Mouse (Mus musculus) embryo, embryonic 11.5 days (tissue): ENCODE data around the gene Mre11a.
A peak's percentile ranks its signal among the peaks of the same experiment; 100 is the strongest.

Source experiments
- DNase-seq: peaks from one replicate; pipeline ENCODE4 v3.0.0-alpha.2; 2012; ENCODE audit warnings: low read depth, low spot score

Mre11a gene

DNA sequence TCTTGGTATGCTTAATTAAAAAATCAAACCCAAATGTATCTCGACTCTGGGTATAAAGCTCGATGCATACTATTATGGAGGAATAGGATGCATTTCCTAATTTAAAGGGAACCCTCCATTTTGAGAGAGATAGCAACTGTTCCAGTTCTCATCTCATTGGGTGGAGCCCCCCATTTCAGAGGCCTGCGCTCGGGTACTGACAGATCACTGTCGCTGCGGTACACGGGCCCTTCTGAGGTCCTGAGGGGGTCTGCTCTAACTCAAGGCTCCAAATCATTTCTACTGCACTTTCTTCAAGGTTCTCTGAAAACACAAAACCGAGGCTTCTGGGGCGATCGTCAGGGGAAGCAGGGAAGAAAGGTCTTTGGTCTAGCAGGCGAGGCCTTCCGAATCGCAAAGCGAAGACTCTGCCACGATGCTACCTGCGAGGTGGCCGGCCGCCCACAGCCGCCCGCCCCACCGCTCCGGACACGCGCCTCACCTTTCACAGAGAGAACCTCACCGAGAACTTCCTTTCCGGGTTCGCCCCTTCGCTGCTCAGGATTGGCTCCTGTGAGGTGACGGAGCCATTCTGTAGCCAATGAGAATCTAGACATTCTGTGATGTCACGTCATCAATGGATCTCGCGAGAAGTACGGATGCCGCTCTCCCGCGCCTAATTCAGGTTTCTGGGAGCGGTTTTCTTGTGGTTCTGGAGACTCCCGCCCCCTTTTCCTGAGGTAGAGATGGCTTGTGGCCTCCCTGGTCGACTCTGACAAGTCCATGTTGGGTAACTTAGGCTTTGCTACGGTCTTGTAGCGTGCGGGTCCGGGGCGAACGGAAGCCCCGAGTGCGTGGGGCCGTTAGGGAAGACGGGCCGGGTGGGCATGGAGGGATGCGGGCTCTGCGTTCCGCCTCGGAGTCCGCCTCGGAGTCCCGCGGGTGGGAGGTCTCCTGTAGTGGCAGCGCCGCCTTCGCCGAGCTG is at the start of gene Mre11a, which contains the start of gene Ankrd49:
Gene Mre11a, plus strand, starts transcription at position 616 of the 964 bp plus-strand sequence.
Gene Ankrd49, minus strand, starts transcription at position 818 of the 964 bp plus-strand sequence.
- DNase-seq: peak; percentile 96

GRCm38 (mm10) chr9:14739498-14740150 is 44.8 kb upstream of the Mre11a start:
- no peak for DNase-seq

DNA sequence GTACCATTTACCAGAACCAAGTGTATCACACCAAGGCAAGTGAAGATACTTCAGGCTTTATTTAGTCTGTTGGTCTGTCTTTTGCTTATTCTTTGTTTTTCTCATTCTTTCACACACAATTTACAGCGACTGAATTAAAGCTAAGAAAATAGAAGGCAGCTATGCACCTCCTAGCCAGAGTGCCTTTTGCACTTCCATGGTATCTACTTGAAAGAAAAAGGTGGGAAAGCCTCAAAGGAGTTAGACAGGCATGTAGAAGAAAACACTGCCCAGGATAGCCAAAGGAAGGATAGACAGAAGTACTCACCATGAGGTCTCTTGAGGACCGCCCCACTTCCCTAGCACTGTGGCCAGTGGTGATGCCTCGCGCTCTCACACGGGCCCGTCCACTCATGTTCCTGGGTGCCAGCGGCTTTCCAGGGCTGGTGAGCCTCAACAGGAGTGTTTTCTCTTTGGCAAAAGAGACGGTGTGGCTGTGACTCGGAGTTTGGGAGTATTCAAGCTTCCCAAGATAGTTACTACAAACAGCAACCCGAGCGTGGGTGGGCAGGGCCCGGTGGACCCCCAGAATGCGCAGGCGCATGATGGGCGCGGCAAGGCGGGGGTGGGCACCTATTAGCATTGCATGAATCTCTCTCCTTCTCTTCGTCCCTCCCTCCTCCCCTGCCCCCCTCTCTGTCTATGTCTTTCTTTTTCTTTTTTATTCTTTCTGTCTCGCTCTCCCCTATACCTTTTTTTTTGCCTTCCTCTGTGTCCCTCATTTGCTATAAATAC is 44.1 kb upstream of the Mre11a start, which contains the start of gene Piwil4:
Gene Piwil4, minus strand, starts transcription at position 583 of the 774 bp plus-strand sequence.
- DNase-seq: no peak

GRCm38 (mm10) chr9:14750901-14751502 is 33.5 kb upstream of the Mre11a start:
- DNase-seq: no peak

GRCm38 (mm10) chr9:14751503-14752000 is 32.9 kb upstream of the Mre11a start:
- DNase-seq: no peak

GRCm38 (mm10) chr9:14752001-14752522 is 32.4 kb upstream of the Mre11a start, which contains the start of gene Fut4:
Gene Fut4 (minus strand): TSS chr9:14752393.
- DNase-seq: no peak

GRCm38 (mm10) chr9:14753947-14754346 is 30.5 kb upstream of the Mre11a start:
- DNase-seq: no peak

DNA sequence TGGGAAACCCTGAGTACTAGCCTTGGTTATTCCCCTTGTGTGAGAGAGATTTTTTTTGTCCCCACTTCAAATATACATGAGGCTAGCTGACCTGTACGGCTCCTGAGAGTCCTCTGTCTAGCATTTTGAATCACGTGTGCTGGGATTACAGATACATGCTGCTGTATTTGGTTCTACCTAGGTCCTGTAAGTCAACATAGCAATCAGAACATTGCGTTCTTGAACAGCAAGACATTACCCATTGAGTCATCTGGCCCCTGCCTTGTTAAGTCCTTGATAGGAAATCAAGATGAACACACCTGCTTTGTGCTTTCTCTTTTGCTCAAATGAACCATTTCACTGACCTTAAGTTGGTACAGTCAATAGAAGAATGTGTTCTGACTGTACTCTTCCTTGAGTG is 30.0 kb upstream of the Mre11a start:
- no peak for DNase-seq

- DNase-seq: no peak
These were observed 25.9 kb upstream of the Mre11a start for GRCm38 (mm10) chr9:14758590-14758989.

GRCm38 (mm10) chr9:14759261-14759660 is 25.2 kb upstream of the Mre11a start:
- no peak for DNase-seq

- DNase-seq: no peak
These were observed 19.7 kb upstream of the Mre11a start for GRCm38 (mm10) chr9:14764765-14765164.

GRCm38 (mm10) chr9:14769811-14770210 is 14.6 kb upstream of the Mre11a start:
- no peak for DNase-seq

DNA sequence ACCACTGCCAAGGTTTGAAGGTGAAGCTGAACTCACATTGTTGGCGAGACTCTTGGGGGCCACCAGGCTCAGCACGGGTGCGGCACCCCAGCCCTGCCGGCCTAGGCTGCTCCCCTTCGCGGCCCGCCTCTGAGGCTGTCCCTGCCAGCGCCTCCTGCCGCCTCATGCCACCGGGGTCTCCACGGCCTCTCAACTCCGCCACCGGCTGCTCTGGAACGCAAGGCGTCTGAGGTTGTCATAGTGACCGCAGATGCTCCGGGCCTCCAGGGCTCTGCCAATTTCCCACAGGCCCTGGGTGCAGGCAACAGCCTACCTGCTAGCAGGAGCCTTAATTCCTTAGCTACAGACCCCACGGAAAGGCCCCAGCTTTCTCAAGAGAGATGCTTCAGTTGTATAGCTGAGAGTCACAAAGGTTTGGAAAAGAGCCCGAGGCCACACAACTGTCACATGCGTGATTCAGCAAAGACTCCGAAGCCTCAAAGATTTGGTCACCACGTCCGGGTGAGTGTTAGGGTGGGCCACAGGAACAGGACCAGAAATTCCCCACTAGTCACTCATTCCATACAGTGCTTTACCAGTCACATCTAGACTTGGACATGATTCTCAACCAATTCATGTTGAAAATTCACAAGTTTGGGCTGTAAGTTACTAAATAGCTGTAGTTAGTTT is 13.5 kb upstream of the Mre11a start, which contains the start of gene 1700012B09Rik:
Gene 1700012B09Rik, minus strand, starts transcription at position 228 of the 669 bp plus-strand sequence.
- no peak for DNase-seq

GRCm38 (mm10) chr9:14772074-14772473 is 12.4 kb upstream of the Mre11a start:
- DNase-seq: no peak

DNA sequence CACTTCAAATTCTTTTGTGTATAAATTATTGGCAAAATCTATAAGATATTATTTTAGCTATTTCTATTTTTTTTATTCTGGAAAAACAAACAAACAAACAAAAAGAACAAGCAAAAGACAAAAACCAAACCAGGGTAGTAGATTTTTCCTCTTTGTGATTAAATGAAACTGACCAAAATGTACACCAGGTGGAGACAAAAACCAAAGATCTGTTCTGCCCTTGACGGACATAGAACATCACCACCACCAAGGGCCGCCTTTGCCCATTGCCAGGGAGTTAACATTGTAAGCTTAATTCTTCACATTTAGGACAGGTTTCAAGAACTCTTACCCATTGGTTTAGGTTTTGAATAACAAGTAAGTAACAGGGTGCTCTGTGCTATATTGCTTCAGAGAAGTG is 10.6 kb upstream of the Mre11a start:
- no peak for DNase-seq

DNA sequence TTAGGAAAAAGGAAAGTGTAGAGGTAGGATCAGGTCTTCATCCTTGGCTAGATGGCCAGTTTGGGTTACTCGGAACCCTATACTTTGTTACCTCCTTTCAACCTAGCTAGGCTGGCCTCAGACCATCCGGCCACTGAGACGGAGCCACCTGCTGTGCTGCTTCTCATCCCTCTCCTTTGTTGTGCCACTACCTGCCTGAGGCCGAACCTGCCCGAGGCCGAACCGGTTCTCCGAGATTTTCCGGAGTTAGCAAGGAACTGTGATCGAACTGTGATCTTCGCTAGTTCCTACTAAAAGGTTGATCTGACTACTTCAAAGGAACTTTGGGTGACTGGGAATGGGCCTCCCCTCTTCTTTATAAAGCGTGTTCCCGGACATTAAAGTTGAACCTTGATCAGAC is 6.1 kb upstream of the Mre11a start:
- no peak for DNase-seq

- DNase-seq: no peak
These were observed 2.9 kb downstream of the Mre11a start for GRCm38 (mm10) chr9:14787356-14787755.

GRCm38 (mm10) chr9:14805714-14806113 is 21.3 kb downstream of the Mre11a start:
- DNase-seq: no peak

DNA sequence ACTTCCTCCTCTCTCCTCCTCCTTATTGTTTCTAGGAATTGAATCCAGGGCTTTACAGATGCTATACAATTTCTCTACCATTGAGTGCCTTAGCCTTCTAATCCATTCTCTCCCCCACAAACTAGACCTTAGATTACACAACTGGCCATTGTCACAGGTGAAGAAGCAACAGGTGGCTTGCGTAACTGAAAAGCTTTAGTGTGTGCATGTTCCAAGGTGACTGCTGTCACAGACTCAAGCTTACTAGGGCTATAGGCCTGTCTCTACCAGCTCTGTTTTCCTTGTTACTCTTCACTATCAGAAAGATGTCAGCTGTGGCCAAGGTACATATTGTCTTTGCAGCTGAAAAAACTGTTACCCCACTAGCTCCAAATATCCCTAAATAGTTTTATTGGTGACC is 22.3 kb downstream of the Mre11a start:
- no peak for DNase-seq

DNA sequence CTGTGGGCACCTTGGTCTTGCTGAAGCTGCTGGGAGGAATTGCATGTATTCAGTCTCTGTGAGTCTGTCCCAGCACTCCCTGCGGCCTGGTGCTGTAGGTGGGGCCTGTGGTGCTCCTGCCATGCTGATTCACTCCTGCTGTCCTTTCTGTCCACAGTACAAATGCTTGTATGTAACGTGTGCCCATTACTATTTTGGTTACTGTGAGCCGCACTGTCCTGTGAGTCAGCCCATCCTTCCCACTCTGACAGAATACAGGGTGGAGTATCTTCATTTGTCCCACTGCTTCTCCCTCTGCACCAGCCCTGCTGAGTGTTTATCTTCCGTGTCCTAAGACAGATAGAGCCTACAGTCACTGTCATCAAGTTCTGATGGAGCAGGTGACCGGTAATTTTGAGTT is 25.7 kb downstream of the Mre11a start:
- DNase-seq: no peak
